Mouse (Mus musculus): Measurements from ENCODE around the gene Lsm6. TPM values are rescaled to one million over a fixed set of nuclear protein-coding genes. Genes with fewer than 3 reads are reported as not detected.

Gene Lsm6
- polyA plus RNA-seq, 2 experiments, result 126 to 276 TPM

DNA sequence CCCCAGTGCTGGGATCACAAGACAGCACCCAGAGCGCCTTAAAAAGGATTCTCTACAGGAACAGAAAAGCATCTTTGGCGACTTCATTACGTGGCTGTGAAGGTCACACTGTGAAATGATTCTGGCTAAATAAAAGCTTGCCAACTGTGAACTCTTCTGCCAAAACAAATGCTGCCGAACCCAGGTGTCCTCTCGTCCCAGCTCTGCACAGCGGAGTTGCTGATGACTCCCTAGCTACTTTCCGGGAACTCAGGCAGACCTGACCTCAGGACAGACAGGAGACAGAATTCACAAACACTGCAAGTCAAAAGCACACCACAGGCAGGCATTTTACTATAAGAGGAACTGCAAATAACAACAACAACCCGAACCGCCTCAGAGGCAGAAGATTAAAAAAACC lies 8.5 kb downstream of the Lsm6 start:
- Histone ChIP-seq H3K4me2 (replicated peaks; ENCODE audit: low read depth, low read length, severe bottlenecking) (no peak overlapping the region), H3K4me3 (replicated peaks; ENCODE audit: low read length) (0 out of 2 replicates have a peak overlapping the region, but pooled peaks have one; percentile 10), H3K9ac (ENCODE audit: low read depth, low read length, severe bottlenecking) (no peak overlapping the region), H3K9me3 (ENCODE audit: control insufficient read depth, low read length) (no peaks in the 10 kb centered on the region), H3K36me3 (ENCODE audit: control insufficient read depth, insufficient read depth, low read length) (peaks cover 52% of the 10 kb centered on the region), H3K27ac (replicated peaks; ENCODE audit: low read depth, low read length) (no peak overlapping the region), H3K27me3 (ENCODE audit: control insufficient read depth, insufficient read depth, low read length) (no peaks in the 10 kb centered on the region), H3K4me1 (ENCODE audit: control insufficient read depth, insufficient read depth, low read length) (no peaks in the 10 kb centered on the region)
- TF ChIP-seq POLR2A (IDR thresholded peaks at IDR 0.05; ENCODE audit: borderline replicate concordance, extremely low read depth, insufficient read depth, insufficient read length), result no peak
- DNase-seq (ENCODE audit: low spot score) (no peak), ATAC-seq (ENCODE audit: low FRiP score, low read depth) (no peak)
- WGBS, result 89% methylated on average over 9 of the region's 9 CpGs

DNA sequence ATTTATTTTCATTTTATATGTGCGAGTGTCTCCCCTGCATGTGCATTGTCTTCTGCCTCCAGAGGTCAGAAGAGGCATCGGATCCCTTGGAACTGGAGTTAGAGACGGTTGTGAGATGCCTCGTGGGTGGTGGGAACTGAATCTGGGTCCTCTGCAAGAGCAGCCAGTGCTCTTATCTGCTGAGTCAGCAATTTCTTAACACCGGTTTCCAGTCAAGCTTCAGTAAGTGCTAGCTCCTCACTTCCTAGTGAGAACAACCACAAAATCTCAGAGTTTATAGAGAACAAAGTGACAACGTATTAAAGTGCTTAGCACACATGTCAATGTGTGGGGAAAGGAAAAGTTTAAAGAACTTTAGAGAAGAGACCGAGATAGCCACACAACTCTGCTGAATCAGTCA lies 9.2 kb downstream of the Lsm6 start:
- Histone ChIP-seq H3K27ac (replicated peaks; ENCODE audit: low read depth, low read length) (no peak overlapping the region), H3K9me3 (ENCODE audit: control insufficient read depth, low read length) (no peaks in the 10 kb centered on the region), H3K36me3 (ENCODE audit: control insufficient read depth, insufficient read depth, low read length) (peaks cover 59% of the 10 kb centered on the region), H3K27me3 (ENCODE audit: control insufficient read depth, insufficient read depth, low read length) (no peaks in the 10 kb centered on the region), H3K4me1 (ENCODE audit: control insufficient read depth, insufficient read depth, low read length) (no peaks in the 10 kb centered on the region), H3K4me3 (replicated peaks; ENCODE audit: low read length) (no peak overlapping the region), H3K4me2 (replicated peaks; ENCODE audit: low read depth, low read length, severe bottlenecking) (no peak overlapping the region), H3K9ac (ENCODE audit: low read depth, low read length, severe bottlenecking) (no peak overlapping the region)
- WGBS, result 92% methylated on average over 7 of the region's 7 CpGs
- TF ChIP-seq POLR2A (IDR thresholded peaks at IDR 0.05; ENCODE audit: borderline replicate concordance, extremely low read depth, insufficient read depth, insufficient read length), result no peak
- ATAC-seq (ENCODE audit: low FRiP score, low read depth) (no peak), DNase-seq (ENCODE audit: low spot score) (no peak)

DNA sequence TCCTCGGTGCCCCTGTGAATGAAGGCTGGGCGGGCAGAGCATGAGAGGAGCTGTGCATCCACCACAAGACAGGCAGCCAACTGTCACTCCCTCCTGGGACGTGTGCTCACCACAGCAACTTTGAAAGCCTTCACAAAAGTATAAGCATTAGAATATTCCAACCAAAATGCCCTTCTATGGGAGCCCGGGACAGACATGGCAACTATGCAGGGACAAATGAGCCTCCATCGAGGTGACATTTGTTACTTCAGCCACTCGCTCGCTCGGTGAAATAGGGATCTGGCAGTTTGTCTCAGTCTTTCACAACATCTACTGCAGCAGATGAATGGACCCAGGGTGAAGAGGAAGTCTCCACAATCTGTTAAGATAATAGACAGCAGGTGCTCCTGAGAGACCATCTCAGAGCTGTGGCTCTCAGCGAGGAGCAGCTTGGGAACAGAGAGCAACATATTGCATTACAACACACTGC lies 10.7 kb downstream of the Lsm6 start:
- H3K36me3 ChIP-seq (ENCODE audit: control insufficient read depth, insufficient read depth, low read length), result peaks cover 72% of the 10 kb centered on the region
- H3K9ac ChIP-seq (ENCODE audit: low read depth, low read length, severe bottlenecking), result no peak overlapping the region
- no peak overlapping the region for H3K27ac ChIP-seq (replicated peaks; ENCODE audit: low read depth, low read length)
- ATAC-seq (ENCODE audit: low FRiP score, low read depth), result no peak
- no peak for DNase-seq (ENCODE audit: low spot score)
- 86% methylated on average over 9 of the region's 9 CpGs for WGBS
- H3K4me3 ChIP-seq (replicated peaks; ENCODE audit: low read length), result no peak overlapping the region
- H3K4me2 ChIP-seq (replicated peaks; ENCODE audit: low read depth, low read length, severe bottlenecking), result no peak overlapping the region
- H3K4me1 ChIP-seq (ENCODE audit: control insufficient read depth, insufficient read depth, low read length), result no peaks in the 10 kb centered on the region
- no peak for TF ChIP-seq POLR2A (IDR thresholded peaks at IDR 0.05; ENCODE audit: borderline replicate concordance, extremely low read depth, insufficient read depth, insufficient read length)
- H3K27me3 ChIP-seq (ENCODE audit: control insufficient read depth, insufficient read depth, low read length), result no peaks in the 10 kb centered on the region
- H3K9me3 ChIP-seq (ENCODE audit: control insufficient read depth, low read length), result no peaks in the 10 kb centered on the region

DNA sequence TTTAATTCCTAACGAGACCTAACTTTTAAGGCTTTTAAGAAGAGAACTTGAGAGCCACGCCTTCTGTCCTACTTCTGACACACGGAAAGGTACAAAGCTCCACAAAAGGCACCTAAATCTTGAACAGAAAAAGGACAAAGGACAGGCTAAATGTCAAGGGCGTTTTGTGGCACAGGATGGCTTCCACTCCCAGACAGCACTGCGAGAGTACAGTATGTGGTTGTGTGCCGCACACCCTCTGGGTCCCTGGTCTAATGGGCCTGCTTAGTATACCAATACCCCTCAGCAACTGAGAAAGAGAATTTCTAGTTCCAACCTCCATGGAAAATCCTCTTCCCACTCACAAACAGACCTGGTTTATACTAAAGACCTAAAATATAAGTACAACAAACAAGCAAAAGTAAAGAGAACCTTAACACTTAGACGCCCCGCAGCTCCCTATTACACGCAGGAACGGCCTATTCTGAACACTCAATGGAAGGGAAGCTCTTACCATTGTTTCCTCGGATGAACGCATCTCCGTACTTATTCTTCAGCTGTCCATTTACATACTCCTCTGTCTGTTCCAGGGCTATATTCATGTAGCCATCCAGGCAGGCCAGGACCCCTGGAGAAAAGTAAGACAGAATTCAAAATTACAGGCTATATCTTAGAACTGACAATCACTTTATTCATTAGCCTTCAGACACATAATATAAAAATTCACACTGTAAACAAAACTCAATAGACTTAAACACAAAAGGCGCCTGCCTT lies 11.3 kb downstream of the Lsm6 start:
- no peak for ATAC-seq (ENCODE audit: low FRiP score, low read depth)
- Histone ChIP-seq H3K27ac (replicated peaks; ENCODE audit: low read depth, low read length) (no peak overlapping the region), H3K4me2 (replicated peaks; ENCODE audit: low read depth, low read length, severe bottlenecking) (no peak overlapping the region), H3K9me3 (ENCODE audit: control insufficient read depth, low read length) (no peaks in the 10 kb centered on the region), H3K4me3 (replicated peaks; ENCODE audit: low read length) (no peak overlapping the region), H3K27me3 (ENCODE audit: control insufficient read depth, insufficient read depth, low read length) (no peaks in the 10 kb centered on the region), H3K4me1 (ENCODE audit: control insufficient read depth, insufficient read depth, low read length) (no peaks in the 10 kb centered on the region), H3K9ac (ENCODE audit: low read depth, low read length, severe bottlenecking) (no peak overlapping the region), H3K36me3 (ENCODE audit: control insufficient read depth, insufficient read depth, low read length) (peaks cover 77% of the 10 kb centered on the region)
- WGBS, result 96% methylated on average over 14 of the region's 14 CpGs
- TF ChIP-seq POLR2A (IDR thresholded peaks at IDR 0.05; ENCODE audit: borderline replicate concordance, extremely low read depth, insufficient read depth, insufficient read length), result no peak
- DNase-seq (ENCODE audit: low spot score), result no peak

DNA sequence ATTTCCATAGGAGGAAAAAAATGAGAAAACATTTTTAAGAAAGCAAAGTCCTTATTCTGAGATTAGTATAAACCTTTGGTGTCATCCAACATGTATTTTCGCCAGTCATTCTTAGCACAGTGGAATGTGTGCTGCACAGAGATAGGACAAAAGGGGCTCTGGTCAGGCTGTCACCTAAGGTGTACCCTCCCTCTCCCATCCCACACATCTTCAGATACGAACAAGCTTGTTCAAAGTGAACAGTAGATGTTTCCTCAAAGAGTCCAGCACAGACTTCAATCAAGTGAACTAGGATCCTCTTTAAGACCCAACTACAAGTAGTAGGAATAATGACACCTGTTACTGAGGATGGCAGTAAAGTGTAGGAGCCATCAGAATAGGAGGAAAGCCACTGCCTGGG lies 12.1 kb downstream of the Lsm6 start:
- Histone ChIP-seq H3K4me1 (ENCODE audit: control insufficient read depth, insufficient read depth, low read length) (no peaks in the 10 kb centered on the region), H3K27me3 (ENCODE audit: control insufficient read depth, insufficient read depth, low read length) (no peaks in the 10 kb centered on the region), H3K36me3 (ENCODE audit: control insufficient read depth, insufficient read depth, low read length) (peaks cover 78% of the 10 kb centered on the region), H3K27ac (replicated peaks; ENCODE audit: low read depth, low read length) (no peak overlapping the region), H3K4me3 (replicated peaks; ENCODE audit: low read length) (no peak overlapping the region), H3K9ac (ENCODE audit: low read depth, low read length, severe bottlenecking) (no peak overlapping the region), H3K4me2 (replicated peaks; ENCODE audit: low read depth, low read length, severe bottlenecking) (no peak overlapping the region), H3K9me3 (ENCODE audit: control insufficient read depth, low read length) (no peaks in the 10 kb centered on the region)
- ATAC-seq (ENCODE audit: low FRiP score, low read depth) (no peak), DNase-seq (ENCODE audit: low spot score) (no peak)
- WGBS, result 94% methylated on average over 2 of the region's 2 CpGs
- no peak for TF ChIP-seq POLR2A (IDR thresholded peaks at IDR 0.05; ENCODE audit: borderline replicate concordance, extremely low read depth, insufficient read depth, insufficient read length)
